Comparison of ENCODE assay signal across 8 mouse cellular contexts in the genomic region with DNA sequence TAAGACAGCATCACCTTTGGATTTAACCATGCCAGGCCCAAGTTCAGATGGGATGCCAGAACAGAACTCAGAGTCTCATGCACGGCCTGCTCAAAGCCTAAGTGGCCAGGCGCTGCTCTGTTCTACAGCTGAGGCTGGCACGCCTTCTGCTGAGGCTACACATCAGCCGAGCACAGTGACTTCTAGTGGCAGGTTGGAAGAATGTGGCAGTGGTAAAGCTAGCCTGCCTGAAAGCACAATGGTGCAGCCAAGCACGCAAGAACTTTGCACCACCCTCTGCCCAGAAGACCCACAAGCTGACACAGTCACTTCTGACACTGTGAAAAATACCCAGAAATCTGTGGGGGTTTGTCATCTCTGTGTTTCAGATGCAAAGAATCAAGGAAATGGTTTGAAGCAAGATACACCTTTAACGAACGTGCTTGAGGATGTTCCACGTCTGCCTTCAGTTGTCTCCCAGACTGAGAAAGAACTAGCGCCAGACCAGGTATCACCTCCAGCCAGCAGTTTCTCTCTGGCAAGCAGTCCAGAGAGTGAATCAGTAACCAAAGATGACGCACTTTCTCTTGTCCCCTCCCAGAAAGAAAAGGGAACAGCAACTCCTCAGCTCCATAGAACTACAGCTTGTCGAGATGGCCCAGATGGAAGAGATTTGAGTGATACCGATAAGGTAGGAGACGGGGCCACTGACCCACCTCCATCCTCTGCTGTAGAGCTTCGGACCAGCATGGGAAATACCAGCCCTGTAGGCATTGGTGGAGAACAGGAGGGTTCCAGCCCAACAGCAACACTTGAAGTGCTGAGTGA.
DNase-seq lines count a peak whose midpoint lies in the region; ATAC-seq and TF ChIP-seq lines count a peak whose summit lies in the region.

No protein-coding gene starts in this region.

- TF ChIP-seq CTCF in lung, adult 2 months (IDR thresholded peaks at IDR 0.05; ENCODE audit: insufficient read depth, low read length), result peak; percentile 73
- TF ChIP-seq CTCF in thymus, adult 2 months (IDR thresholded peaks at IDR 0.05; ENCODE audit: borderline replicate concordance, control insufficient read depth, extremely low read depth, insufficient read depth, low read length, poor library complexity), result peak; percentile 79; the same call in 1 of the 2 replicates

- peaks cover 15% of the 10 kb centered on the region; the same call in 1 of the 2 replicates for H3K4me1 ChIP-seq in embryonic facial prominence, embryonic 13.5 days
- H3K4me1 ChIP-seq in intestine, embryonic 15.5 days (replicated peaks), result peaks cover 29% of the 10 kb centered on the region
- peaks cover 34% of the 10 kb centered on the region for H3K4me1 ChIP-seq in lung, adult 2 months (ENCODE audit: control insufficient read depth, insufficient read depth, low read length)
- H3K4me1 ChIP-seq in thymus, adult 2 months (replicated peaks; ENCODE audit: control insufficient read depth, insufficient read depth, low read length), result peaks cover 35% of the 10 kb centered on the region

- no peaks in the 10 kb centered on the region for H3K27me3 ChIP-seq in embryonic facial prominence, embryonic 13.5 days
- H3K27me3 ChIP-seq in intestine, embryonic 15.5 days (replicated peaks), result no peaks in the 10 kb centered on the region
- H3K27me3 ChIP-seq in thymus, adult 2 months (ENCODE audit: control insufficient read depth, insufficient read depth, low read length), result no peaks in the 10 kb centered on the region

- H3K4me2 ChIP-seq in embryonic facial prominence, embryonic 13.5 days, result no peak overlapping the region
- no peak overlapping the region for H3K4me2 ChIP-seq in intestine, embryonic 15.5 days (replicated peaks)

- TF ChIP-seq POLR2A in lung, adult 2 months (IDR thresholded peaks at IDR 0.05; ENCODE audit: borderline replicate concordance, extremely low read depth, low read depth, low read length), result no peak
- 0 out of 2 replicates have a peak, but pooled peaks have one; percentile 4 for TF ChIP-seq POLR2A in thymus, adult 2 months (IDR thresholded peaks at IDR 0.05; ENCODE audit: control insufficient read depth, extremely low read depth, insufficient read depth, low read length, poor library complexity)

- H3K4me3 ChIP-seq in embryonic facial prominence, embryonic 13.5 days, result no peak overlapping the region
- H3K4me3 ChIP-seq in intestine, embryonic 15.5 days (replicated peaks), result no peak overlapping the region
- no peak overlapping the region for H3K4me3 ChIP-seq in lung, adult 2 months (replicated peaks; ENCODE audit: extremely low read depth, low read depth, low read length)
- H3K4me3 ChIP-seq in thymus, adult 2 months (ENCODE audit: control insufficient read depth, insufficient read depth, low read length), result no peak overlapping the region

- peaks cover 36% of the 10 kb centered on the region for H3K36me3 ChIP-seq in embryonic facial prominence, embryonic 13.5 days
- H3K36me3 ChIP-seq in intestine, embryonic 15.5 days, result peaks cover 10% of the 10 kb centered on the region; the same call in 1 of the 2 replicates
- peaks cover 26% of the 10 kb centered on the region for H3K36me3 ChIP-seq in thymus, adult 2 months (ENCODE audit: control insufficient read depth, insufficient read depth, low read length)

- no peaks in the 10 kb centered on the region for H3K9me3 ChIP-seq in embryonic facial prominence, embryonic 13.5 days
- H3K9me3 ChIP-seq in intestine, embryonic 15.5 days, result no peaks in the 10 kb centered on the region

- no peak for ATAC-seq in embryonic facial prominence, embryonic 13.5 days (ENCODE audit: insufficient number of reproducible peaks, insufficient read depth, low FRiP score, low TSS enrichment, low read depth)
- peak; percentile 44; the same call in 1 of the 2 replicates for ATAC-seq in intestine, embryonic 15.5 days

- peak; percentile 15 for DNase-seq in embryo, embryonic 10.5 days (ENCODE audit: low spot score)
- no peak for DNase-seq in embryo, embryonic 9.5 days (ENCODE audit: extremely low spot score)
- no peak for DNase-seq in lung, adult 2 months
- DNase-seq in thymus, adult 2 months, result peak; percentile 65
- no peak for DNase-seq in layer of hippocampus, adult 11-12 months (ENCODE audit: low spot score)
- no peak for DNase-seq in urinary bladder, postnatal 25 days (ENCODE audit: low spot score)

- no peak overlapping the region for H3K9ac ChIP-seq in embryonic facial prominence, embryonic 13.5 days
- H3K9ac ChIP-seq in intestine, embryonic 15.5 days, result no peak overlapping the region

- WGBS in embryonic facial prominence, embryonic 13.5 days, result 88% methylated on average over 14 of the region's 14 CpGs
- 80% methylated on average over 14 of the region's 14 CpGs for WGBS in intestine, embryonic 15.5 days
- WGBS in lung, adult 2 months, result 64% methylated on average over 14 of the region's 14 CpGs
- WGBS in thymus, adult 2 months, result 64% methylated on average over 14 of the region's 14 CpGs

- peak overlapping the region; percentile 55; the same call in 1 of the 2 replicates for H3K27ac ChIP-seq in embryonic facial prominence, embryonic 13.5 days
- peak overlapping the region; percentile 70; the same call in 1 of the 2 replicates for H3K27ac ChIP-seq in intestine, embryonic 15.5 days
- H3K27ac ChIP-seq in thymus, adult 2 months (ENCODE audit: control insufficient read depth, insufficient read depth, low read length), result peak overlapping the region; percentile 77

Comparison
In these comparisons a context has a peak if more than half of its experiments do, and no peak if none do; other contexts are left out.
1. DNase-seq: peak in embryo, embryonic 10.5 days (single experiment) and thymus, adult 2 months (single experiment); none in embryo, embryonic 9.5 days (single experiment), lung, adult 2 months (single experiment), layer of hippocampus, adult 11-12 months (single experiment) and urinary bladder, postnatal 25 days (single experiment).
2. Peak in every context shown above with its lines, with median percentiles within 50 percentile points of each other: H3K27ac ChIP-seq.